Mouse (Mus musculus) lung, postnatal 0 days (tissue): ENCODE data around the gene Trem3.

Experiments
- CTCF ChIP-seq: IDR thresholded peaks from 2 replicates; pipeline ENCODE4 v1.5.1; 2016; ENCODE audit warnings: antibody characterized with exemption, mild to moderate bottlenecking
- EP300 ChIP-seq: IDR thresholded peaks from 2 replicates; pipeline ENCODE4 v1.6.1; 2016; ENCODE audit warnings: antibody characterized with exemption, mild to moderate bottlenecking, control low read depth

GRCm38 (mm10) chr17:48279002-48279401, 31.4 kb downstream of the Trem3 start:
- TF ChIP-seq CTCF (no peak), EP300 (no peak)
